Mouse (Mus musculus): Measurements from ENCODE around the gene C1qb.
A peak's percentile ranks its signal among the peaks of the same experiment; 100 is the strongest.

Gene C1qb

DNA sequence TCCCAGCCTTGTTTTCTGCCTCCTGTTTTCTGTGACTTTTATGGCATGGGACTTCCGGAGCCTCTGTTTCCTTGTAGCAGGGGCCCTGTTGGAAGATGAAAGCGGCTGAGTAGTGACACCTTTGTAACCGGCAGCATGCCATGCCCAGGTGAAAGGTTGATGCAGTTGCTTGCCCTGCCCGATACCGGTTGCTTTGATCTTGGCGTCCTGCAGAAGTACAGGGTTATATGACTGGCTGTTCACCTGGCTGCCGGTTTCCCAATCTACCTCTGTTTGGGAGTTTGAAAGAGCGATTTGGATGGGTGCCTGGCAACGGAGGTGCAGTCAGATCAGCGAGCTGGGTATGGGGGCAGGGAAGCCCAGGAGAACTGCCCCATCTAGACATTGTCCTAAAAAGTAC is 43.2 kb downstream of the C1qb start:
- no peak for DNase-seq (ENCODE audit: low spot score)

GRCm38 (mm10) chr4:136842033-136842432 is 44.0 kb downstream of the C1qb start:
- DNase-seq (ENCODE audit: low spot score), result no peak

- peak; percentile 66 for DNase-seq (ENCODE audit: low spot score)
Observed at GRCm38 (mm10) chr4:136841056-136841455, 44.9 kb downstream of the C1qb start.

DNA sequence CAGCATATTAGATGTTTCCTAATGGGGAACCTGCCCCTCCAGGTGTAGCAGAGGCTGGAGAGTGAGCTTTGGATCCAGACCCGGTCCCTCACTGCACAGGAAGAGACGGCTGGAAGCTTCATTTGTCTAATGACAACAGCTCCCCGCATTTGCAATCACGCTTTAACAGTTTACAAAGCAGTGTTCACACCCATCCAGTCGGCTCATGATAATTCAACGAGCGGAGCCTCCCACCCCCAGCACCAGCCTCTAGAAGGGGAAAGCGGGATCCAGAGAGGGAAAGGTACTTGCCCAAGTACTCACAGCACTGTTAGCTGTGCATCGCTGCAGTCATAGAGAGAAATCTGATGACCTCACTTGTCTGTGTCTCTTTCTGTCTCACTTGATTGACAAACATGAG is 47.5 kb downstream of the C1qb start:
- DNase-seq (ENCODE audit: low spot score), result no peak

- no peak for DNase-seq (ENCODE audit: low spot score)
Observed at GRCm38 (mm10) chr4:136838026-136838425, 48.0 kb downstream of the C1qb start.

DNA sequence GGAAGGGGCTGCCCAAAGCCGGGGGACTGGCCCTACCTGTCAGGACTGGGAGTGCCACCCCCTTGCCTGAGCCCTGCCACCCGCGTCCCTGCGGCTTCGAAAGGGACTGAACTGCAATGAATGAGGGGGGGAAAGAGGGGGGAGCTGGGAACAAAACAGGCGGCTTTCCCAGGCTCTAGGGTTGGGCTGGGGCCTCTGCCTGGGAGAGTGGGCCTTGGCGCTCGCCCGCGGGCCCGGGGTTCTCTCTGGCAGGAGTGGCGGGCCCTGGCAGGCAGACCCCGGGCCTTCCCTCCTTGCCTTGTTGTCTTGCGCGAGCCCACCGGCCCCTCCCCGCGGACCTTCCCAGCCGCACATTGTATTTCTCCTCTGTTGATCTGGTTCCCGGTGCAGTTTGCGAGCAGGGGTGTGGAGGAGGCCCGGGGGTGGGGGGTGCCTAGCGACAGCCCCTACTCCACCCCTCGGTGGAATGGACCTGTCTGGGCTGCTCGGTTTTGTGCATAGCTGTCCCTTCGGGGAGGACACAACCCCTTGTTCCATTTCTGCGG is 49.5 kb downstream of the C1qb start:
- no peak for DNase-seq (ENCODE audit: low spot score)

DNA sequence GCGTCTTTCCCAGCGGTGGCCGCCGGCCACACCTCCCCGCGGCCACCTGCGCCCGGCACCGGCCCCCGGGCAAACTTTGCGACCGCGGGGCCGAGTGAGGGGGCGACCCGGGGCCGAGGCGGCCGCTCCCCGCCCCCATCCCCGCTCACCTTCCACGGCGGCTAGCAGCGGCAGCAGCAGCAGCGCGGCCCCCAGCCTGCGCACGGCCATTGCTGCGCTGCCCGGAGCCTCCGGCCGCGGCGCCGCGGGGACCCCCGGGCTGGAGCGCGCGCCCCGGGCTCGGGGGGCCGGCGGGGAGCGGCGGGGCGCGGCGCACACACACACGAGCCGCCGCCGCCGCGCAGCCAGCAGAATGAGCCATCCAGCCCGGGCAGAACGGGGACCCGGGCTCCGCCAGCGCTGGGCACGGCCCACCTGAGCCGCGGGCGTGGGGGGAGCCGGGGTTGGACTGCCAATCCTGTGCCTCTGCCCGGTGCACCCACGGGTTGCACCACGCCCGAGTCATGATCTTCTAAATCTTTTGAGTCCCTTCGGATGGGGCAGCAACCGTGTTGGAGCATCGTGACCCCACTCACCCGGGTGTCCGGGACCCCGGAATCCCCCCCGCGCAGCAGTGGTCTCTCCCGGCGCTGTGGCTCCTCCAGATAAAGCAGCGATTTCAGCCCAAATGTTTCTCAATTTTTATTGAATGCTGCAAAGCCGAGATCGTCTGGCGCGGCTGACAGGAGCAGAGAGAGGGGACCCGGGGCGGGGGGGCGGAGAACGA is 50.2 kb downstream of the C1qb start, which contains the start of gene Ephb2:
Gene Ephb2, minus strand, starts transcription at position 368 of the 766 bp plus-strand sequence.
- peak; percentile 62 for DNase-seq (ENCODE audit: low spot score)

DNA sequence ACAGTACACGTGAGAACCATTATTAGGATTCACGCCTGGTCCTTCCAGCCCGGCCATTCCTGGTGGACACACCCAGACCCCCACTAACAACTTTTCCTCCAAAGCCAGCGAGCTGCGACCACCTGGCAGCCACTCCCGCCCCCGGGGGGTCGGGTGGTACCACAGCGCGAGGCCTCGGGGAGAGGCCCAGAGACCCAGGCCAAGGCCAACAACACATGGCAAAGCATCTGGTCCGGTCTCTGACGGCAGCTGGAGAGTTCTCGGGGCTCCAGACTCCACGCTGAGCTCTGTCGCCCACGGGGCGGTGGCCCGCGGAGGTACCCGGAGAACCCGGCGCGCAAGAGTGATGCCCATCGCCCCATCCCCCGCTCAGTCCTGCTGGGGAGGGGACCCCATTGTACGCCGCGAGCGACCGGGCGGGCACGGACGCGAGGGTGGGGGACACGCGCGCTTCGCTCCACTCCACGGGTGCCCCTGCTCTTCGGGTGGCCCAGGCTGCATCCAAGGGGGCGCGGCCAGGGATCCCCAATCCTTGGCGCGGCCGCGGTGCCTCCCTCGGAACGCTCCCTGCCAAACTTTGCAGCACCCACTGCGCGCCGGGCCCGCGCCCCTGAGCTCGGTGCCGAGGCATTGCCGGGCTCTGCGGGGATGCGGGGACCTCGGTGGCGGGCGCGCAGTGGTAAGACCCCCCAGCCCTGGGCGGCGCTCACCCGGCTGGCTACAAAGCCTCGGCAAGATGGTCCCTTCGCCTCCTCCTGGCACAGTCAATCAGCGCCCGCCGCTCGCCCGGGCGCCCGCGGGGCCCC is 51.0 kb downstream of the C1qb start:
- DNase-seq (ENCODE audit: low spot score), result no peak

DNA sequence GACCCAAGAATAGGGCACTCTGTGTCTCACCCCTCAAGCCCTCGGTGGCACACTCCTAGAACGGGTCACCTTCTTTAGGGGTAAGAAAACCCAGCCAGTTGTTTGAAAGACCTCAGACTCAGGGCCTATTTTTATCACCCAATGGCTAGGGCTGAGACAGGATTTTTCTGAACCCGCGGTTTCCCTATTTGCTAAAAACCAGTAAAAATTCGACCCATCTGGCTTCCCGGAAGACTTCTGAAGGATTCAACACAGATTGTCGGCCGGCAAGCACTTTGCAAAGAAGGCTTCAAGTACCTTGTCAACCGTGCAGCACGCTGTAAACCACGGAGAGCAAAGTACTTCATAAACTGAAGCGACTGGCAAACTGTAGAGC is 51.6 kb downstream of the C1qb start:
- no peak for DNase-seq (ENCODE audit: low spot score)

DNA sequence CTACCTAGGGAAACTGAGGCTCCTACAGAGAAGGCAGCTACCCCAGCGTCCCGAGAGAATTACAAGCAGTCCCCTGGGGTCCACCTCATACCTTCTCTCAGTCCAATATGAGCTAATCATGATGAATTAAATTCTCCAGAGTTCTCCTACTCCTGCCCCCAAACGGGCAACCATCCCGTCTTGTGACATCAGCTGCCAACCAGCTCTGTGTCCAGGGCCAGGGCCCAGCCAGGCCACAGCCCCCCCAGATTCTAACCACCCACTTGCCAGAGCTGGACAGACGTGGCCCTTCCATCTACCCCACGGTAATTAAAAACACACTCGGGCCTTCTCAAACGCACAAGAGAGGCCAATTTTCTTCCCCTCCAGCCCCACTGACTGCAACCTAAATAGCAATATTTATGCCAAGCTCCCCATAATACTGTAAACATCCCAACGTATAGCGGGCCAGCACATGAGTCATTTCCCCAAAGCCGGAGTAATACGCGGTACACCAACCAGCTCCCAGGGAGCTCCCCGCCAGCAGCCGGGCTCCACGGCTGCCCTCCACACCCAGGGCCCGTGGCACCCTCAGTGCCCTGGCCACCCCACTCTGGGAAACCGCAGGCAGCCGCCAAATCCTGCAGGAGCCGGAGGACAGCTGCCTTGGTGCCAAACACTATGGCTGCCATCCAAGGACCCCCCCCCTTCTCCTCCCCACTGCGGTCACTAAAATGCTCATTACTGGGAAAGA is 52.2 kb downstream of the C1qb start:
- no peak for DNase-seq (ENCODE audit: low spot score)

DNA sequence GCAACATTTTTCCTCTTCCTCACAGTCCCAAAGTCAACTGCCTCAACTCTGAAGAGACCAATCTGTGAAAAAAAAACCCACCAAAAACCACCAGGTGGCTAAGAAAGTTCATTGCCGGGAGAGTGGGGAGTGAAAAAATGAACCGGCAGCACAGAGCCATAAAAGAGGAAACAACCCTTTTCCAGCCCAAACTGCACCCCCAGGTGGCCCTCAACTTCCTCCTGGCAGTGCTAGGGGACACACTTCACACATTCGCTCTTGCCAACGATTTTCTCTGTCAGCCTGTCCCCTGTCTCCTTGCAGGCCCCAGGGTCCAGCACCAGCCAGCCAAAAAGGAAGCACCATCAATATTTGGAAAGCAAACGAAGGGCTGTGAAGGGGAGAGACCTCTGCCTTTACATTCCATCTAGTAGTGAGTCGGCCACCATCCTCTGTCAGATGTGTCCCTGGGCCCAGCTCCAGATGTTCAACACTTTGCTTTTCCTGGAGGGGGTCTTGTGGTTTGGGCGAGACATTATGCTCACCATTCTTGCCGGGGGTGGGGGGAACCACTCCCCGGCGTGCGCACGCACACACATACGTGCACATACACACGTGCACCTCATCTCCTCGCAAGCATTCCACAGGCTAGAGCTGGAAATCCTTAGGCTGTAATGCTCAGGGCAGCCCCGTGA is 53.3 kb downstream of the C1qb start:
- no peak for DNase-seq (ENCODE audit: low spot score)

DNA sequence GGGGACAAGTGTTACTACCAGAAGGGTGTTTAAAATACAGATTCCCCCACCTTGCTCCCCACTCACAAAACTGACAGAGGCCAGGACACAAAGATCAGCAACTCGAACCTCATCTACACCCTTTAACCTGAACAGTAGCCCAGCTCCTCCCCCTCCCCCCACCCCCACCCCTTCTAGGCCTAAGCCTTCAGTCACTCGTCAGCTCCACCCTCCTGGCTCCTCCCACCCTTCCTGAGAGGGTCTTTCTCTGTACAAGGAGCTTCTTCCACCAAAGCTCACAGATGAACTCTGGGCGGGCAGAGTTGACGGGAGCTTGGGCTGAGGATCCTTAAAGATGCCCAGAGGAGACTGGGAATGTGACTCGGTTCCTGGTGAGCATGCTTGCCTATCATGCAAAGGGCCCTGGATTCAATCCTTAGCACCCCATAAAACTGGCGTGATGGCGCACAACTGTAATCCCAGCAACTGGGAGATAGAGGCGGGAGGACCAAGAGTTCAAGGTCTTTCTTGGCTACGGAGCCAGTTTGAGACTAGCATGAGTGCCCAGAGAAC is 55.6 kb downstream of the C1qb start:
- DNase-seq (ENCODE audit: low spot score), result no peak
